Mouse (Mus musculus) liver (tissue): ENCODE measurements at regions not wholly inside any gene's neighbourhood (a gene's known extent, or its start where the extent isn't known, plus 50 kb on each side); places are given as distances from the start of the nearest gene placed in this dataset.
"Not testable (repeated sequence)": the region's sequence is repeated elsewhere in the genome, so short reads cannot be mapped to it uniquely, and the experiment has no call there.

Experiments used
- DNase-seq: peaks from one replicate; pipeline ENCODE4 v3.0.0-alpha.2; 2020; ENCODE audit warnings: mixed read lengths

DNA sequence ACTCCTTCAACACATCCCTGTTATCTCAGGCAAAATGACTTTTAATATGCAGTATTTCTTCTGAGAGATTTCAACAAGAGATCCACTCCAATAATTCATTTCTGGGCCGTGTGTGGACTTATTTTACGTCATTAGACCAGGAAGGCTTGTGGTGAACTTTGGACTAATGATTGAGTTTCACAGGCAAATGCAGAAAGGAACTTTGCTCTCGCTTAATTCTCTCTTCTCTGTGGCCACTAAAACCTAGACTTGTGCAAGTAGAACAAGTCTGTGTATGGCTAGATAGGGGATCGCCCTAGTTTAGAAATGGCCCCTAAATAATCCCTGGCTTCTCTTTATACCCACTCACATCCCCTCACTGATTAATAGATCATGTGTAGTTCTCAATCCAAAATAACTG is 50.6 kb upstream of the Ppp1r12a start:
- DNase-seq, result no peak

DNA sequence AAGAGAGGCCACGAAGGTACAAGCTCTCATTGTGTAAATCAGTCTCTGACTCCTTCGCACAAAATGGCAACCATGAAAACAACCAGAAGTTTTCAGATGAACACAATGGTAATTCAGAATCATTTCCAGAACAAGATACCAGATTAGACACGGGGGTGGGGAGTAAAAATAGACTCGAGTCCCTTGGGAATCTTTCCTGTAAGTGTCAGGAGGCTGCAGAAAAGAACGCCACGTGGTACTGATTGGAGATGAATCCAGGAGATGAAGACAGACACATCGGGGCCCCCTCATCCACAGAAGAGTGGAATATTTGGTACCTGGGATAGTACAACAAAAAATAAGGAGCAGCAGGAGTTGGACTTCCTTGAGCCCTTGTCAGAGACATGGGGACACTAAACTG is 51.1 kb upstream of the Ppp1r12a start:
- no peak for DNase-seq

DNA sequence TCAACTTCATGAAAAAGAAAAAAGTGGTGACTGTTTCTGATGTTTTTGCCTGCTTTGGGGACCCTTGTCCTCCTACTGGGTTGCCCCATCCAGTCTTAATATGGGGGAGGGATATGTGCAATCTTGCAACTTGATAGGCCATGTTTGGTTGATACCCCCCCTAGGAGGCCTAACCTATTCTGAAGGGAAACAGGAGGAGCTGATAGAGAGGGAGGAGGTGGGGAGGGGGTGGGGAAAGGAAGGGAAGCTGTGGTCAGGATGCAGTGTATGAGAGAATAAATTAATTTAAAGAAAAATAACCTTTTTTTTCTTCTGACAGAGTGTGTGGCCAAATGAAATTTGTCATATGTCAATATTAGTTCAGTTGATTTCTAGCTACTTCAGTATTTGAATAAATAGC is 51.8 kb upstream of the Ppp1r12a start:
- DNase-seq, result no peak

DNA sequence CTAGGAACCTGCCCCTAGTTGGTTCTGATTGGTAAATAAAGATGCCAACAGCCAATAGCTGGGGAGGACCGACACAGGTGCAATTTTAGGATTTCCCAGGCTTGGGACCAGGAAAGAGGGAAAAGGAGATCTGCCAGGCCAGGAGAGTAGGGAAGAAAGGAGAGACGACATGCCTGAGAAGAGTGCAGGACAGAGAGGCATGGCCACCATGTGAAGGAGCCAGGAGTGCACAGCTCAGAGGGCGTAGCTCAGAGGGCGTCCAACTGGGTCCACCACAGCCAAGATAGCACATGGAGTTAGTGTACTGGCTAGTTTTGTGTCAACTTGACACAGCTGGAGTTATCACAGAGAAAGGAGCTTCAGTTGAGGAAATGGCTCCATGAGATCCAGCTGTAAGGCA is 53.5 kb upstream of the Ppp1r12a start:
- not testable (repeated sequence) for DNase-seq

DNA sequence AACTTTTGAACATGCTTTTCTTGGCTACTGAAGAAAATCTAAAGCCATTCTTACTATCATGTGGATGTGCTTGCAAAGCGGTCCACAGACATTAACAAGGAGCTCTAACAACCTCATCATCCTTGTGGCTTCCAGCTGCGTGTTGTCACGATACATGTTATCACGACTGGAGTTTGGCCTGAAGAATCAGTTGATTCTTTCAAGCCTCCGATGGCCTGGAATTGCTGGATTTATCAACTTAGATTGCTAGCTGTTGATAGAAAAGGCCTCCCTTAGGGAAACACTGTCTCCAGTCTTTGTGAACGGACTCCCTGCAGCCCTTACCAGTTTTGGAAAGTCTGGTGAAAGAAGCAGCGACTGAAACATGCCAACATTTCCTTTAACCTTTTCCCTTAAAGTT is 60.5 kb upstream of the Ppp1r12a start:
- DNase-seq, result no peak

DNA sequence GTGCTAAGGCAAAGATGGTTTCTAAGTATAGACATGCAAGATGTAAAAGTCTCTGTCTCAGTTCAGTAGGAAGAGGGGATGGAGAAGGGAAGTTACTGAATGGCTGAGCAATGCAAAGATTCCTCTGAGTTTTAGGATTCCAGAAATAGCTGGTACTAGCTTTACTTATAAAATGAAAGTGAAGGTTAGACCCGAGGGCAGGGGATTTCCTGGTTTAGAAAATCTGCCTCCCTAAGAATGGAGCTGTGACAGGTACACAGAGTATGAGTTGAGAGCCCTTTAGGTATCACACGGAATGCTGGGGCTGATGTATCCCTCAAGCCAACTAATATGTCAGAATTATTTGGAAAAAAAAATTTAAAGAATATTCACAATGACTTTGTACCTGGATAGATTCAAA is 69.0 kb upstream of the Ppp1r12a start:
- no peak for DNase-seq

DNA sequence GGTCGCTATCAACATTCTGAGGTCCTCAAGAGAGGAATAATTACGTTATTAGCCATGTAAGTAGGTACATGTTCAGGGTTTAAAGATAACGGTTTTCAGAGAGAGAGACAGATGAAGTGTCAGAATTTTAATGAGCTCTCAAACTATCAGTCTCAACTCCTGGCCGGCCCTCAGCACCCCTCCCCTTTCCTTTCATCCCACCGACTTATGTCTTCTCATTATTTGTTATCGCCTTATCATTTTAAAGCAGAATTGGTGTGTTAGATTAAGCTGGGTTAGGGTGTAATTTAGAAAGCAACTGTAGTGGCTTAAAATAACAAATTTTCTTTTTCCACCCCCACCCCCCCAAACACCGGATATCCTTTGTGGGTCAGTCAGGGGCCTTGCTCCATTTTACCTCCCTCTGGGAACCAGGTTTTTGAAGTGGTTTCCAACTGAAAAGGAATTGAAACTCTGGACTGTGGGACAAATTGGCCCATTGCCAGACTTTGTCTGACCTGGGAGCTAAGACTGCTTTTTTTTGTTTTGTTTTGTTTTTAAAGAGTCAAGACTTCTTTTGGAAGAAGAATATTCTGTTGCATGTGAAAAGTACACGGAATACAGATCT is 72.5 kb upstream of the Ppp1r12a start:
- DNase-seq, result peak; percentile 13

DNA sequence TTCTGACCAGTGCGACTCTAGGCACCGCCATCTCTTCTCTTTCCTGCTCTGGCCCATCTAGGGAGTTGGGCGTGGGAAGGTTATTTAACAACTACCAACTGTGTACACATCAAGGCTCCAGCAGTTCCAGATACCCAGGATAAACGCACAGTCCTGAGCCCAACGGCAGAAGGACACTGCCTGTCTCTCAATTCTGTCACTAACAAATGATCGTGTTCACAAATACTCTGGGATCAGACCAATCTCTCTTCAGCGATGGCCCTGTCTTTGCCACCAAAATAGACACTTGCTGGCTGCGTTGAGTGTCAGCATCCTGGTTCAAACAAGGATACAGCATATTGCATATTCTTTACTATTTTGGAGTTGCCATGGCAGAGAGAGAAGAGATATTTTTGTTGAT is 73.1 kb upstream of the Ppp1r12a start:
- DNase-seq, result no peak

DNA sequence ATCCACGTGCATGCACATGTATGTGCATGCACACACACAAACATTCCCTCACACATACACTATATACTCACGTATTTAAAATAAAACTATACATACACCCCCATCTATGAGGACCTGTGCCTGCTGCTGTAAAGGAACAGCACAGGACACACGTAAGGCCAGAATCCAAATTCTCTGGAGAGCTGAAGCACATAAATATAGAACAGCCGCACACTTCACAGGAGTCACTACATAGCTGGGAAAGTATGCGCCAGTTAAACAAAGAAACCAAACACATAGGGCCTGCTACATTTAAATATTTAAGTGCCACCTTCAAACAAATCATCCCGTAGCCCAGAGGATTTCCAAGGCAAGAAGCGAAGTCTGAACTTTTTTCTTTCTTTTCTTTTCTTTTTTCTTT is 73.8 kb upstream of the Ppp1r12a start:
- no peak for DNase-seq

DNA sequence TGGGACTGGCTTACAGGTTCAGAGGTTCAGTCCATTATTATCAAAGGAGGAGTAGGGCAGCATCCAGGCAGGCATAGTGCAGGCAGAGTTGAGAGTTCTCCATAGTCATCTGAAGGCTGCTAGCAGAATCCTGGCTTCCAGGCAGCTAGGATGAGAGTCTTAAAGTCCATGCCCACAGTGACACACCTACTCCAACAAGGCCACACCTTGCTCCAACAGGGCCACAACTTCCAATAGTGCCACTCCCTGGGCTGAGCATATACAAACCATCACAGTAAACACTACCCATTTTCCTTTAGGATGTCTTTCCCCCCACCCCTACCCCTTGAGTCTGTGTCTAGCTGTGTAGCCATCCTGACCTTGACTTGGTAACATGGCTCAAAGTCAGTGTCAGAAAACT is 78.8 kb upstream of the Ppp1r12a start:
- DNase-seq, result no peak

DNA sequence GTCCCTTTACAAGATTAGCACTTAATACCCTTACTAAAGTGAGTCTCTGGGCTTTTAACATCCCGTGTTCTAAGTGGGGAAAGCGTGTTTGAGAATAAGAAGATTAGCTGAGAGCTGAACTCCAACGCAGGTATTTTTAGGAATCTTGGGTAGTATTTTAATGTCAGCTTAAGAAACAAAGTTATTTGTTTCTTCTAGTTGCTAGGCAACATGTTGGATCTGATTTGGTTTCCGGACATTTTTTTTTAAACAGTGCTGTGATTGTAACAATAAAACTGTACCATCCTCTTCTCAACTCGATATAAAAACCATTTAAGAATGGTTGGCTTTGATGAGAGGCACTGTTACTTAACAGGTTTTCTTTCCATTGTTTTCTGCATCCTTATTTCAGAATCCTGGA is 86.8 kb upstream of the Ppp1r12a start:
- no peak for DNase-seq

DNA sequence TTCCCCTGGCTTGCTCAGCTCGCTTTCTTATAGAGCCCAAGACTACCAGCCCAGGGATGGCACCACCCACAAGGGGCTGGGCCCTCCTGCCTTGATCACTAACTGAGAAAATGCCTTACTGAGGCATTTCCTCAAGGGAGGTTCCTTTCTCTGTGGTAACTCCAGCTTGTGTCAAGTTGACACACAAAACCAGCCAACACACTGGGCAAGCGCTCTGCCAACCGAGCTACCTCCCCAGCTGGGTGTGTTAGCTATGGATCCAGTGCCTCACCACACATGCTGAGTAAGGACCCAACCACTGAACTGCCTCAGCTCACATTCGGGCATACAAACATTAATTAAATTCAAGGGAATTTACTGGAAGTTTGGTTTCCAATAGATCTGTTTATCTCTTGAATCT is 88.2 kb upstream of the Ppp1r12a start:
- DNase-seq, result no peak

DNA sequence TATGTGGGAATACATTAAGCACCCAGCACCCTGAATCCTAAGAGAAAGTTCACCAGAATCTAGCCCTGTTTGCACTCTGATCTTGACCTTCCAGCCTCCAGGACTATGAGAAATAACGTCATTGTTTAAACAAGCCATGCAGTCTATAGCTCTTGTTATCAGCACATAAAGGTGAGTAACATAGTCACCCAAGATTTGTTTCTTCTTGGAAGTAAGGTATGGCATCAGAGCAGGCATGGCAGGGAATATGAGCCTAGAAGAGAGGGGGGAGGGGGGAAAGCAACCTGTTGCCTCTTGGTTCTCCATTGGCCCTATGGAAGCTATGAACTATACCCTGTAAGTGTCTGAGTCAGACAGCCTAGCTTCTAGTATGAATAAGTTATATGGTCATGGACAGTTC is 89.8 kb upstream of the Ppp1r12a start:
- no peak for DNase-seq

DNA sequence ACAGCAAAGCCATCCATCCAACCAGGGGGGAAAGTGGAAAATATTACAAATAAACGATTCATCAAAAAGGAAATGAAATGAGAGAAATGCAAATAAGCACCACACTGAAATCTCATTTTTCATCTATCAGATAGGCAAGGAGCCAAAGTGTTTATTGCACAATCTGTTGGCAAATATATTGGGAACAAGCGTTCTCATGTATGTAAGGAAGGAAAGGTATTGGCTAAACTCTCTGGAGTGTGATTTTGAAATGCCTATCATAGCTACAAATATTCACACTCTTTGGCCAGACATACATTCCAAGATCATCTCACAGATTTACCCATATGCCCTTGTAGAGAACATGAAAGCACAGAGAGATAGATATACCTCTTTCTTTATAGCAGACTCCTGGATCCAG is 90.6 kb upstream of the Ppp1r12a start:
- no peak for DNase-seq

DNA sequence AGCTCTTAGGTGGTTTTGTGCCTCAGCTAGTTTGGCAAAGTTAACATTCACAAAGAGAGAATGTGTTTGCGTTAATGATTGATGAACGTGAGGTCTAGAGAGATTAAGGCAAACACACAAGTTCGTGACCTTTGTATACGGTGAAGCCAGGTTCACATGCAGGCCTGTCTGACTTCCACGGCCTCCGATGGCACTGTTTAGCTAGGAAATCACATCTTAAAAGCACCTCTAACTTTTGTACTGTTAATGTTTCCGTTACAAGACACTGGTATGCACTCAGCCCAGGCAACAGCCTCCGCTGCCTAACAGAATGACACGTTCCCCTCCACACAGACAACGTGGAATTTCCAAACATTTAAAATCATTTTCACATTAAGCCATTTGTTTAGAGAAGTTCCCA is 94.3 kb upstream of the Ppp1r12a start:
- DNase-seq, result peak; percentile 15

DNA sequence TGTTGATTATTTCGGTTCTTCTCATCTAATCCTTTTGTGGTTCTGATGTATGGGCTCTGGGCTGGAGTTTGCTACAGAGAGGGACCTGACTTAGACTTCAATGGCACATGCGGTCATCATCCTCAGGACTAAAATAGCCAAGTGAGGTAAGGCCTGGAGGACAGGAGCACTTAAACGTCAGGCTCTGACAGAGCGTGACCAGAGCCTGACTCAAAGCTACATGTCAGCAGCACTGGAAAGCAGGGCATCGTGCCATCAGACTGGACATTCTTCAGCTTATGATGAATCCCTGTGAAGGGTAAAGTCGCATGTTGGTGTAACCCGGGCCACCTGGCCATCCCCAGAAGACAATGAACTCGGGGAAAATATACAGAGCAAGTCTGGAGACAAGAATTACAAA is 95.8 kb upstream of the Ppp1r12a start:
- DNase-seq, result no peak

DNA sequence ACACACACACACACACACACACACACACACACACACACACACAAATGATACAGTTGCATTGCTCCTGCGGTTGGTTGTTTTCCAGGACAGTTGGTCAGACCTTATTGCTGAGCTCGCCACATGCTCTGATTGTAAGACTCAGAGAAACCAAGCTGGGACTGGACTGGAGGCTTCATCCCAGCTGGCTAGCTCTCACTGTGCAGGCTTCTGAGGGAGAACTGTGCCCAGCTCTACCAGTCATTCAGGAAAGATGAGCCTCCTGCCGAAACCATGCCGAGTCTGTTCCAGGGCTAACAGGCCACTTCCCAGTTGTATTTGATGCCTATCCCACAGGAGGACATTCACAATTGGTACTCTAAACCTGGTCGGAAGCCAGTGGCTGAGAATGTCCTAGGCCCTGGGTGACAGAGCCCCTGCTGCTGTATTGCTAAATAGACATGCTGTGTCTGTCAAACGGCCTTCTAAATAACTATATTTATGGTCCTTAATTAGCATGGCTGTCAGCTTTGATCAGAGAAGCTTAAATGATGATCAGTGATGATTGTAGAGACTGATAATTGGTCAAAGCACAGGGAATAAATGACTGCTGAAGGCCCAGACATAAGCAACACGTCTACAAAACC is 100.1 kb upstream of the Ppp1r12a start:
- no peak for DNase-seq

DNA sequence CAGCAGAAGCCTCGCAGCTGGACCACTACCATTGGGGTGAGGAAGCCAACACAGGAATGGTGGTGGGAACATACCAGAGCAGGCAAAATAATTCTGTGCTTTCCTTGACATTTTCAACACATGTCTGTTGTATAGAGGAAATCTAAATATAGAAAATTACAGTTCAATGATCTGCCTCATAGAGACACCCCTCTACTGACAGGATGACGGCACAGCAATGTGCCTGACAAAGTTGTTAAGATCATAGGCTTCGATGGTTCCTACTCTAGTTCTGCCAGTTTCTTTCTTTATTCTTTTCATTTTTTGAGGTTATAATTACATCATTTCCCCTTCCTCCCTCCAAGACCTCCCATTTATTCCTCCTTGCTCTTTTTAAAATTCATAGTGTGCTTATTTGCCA is 101.4 kb upstream of the Ppp1r12a start:
- no peak for DNase-seq

DNA sequence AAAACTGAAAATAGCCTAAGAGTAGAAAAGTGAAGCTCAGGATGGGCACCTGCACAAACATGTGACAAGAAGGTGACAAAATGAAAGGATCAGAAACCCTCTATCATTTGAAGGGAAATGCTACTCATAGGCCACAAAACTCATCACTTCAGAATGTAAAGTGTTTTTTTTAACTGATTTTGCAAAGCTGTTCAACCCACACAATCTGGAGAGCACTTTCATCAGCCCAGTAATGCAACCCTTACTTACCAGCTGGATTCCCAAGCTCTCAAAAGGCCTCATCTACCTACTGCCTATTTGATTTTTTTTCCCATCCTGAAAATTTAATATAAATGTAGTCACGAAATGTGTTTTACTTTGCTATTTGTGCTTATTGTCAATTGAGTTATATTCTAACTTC is 110.4 kb upstream of the Ppp1r12a start:
- DNase-seq, result no peak

DNA sequence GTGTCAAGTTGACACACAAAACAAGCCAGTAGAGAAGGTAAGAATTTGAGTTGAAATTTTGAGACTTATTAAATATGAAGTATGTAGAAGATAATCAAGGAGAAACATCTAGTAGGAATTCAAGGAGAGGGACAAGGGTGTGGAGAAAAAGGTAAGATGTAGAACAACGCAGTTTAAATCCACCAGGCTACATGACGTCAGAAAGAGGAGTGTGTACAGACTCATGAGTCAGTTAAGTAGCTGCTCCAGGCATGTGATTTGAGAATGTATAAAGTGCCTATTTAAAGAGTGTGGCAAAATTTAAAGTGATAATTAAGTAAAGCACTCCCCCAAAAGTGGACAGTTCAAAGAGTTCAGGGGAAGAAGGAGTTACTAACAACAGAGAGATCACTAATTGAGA is 113.6 kb upstream of the Ppp1r12a start:
- no peak for DNase-seq

DNA sequence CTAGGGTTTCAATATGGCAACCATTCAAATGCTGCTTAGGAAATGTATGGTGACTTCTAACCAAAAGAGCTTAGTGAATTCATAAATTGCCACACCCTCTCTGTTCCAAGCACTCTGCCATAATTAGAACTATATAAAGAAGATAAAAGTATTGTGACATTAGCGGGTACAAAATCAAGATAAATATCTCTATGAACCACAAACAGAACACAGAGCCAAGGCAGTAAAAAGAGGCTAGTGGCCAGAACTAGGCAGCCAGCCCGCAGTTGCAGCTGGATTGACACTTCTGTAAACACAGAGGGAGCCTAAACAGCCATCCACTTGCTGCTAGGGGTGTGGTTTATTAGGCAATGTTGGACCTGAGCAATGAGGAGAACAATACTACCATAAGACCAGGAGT is 118.5 kb upstream of the Ppp1r12a start:
- no peak for DNase-seq

DNA sequence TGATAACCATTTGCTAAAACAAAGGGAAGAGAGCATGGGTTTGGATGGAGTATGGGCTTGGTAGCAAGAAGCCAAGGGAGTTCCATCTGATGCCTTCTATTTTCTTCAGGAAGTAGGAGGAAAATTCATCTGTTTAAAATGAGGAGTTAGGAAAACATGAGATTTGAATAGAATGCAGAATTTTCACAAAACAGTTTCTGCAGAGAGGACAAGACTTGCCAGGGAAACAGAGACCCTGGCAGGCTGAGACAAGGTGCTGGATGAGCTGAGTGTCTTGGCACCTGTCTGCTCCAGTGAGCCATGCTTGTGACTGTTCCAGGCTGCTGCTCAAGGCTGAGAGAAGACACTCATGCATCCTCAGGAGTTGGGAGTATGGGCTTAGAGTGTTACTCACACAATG is 122.0 kb upstream of the Ppp1r12a start:
- DNase-seq, result no peak

DNA sequence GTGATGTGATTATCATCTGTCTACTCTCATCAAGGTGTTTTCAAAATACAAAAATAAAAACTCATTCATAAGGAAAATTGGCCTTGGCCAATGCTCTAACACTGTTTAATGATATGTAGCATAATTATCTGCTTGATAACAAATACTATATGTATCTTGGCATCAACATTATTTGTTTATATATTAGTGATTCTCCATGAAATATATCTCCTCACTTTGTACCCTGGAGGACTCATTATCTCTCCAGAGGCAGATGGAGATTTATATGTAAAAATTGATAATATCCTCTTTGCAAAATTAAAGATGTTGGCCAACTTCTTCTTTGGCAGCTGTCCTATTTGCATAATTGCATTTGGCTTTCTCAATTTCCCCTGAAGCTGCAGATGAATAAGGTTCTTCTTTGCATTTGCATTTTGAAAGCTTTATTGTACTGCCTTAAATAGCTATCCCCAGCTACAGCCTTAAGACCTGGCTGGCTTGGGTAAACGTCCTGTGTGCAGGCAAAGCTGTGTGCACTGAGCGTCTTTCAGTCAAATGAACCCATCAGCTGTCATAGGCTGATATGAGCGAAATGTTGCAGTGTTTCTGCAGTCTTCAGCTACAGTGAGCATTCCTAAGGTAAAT is 124.7 kb upstream of the Otogl start:
- DNase-seq, result no peak

DNA sequence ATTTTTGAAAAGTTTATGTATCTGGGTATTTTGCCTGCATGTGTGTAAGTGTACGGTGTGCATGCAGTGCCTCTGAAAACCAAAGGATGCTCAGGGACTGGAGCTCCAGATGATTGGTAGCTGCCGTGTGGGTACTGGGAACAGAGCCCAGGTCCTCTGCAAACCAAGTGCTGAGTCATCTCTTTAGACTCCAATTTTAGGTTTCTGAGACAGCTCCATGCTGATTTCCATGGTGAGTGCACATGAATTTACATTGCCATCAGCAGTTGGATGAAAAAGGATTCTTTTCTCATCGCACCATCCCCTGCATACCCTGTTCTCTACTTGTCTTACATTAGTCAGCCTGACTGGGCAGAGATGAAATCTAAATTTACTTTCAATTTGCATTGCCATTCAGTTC is 122.1 kb upstream of the Otogl start:
- no peak for DNase-seq

DNA sequence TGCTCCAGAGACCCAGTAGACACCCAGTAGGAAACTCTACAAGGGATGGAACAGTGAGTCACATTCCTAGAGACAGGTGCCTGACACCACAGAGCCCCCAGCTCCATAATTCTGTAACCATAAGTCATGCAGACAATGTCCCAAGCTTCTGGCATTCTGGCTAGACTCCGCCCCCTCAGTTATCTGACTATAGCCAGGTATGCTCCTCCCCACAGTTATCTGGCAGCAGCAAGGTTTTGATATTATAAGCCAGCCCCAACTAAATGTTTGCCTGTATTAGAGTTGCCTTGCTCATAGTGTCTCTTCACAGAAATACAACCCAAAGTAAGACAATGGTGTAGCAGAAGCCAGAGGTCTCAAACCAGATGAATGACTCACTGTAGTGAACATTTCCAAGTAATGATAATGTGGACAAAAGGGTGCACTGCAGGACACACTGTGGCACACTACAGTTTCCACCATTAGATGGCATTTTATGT is 121.4 kb upstream of the Otogl start:
- peak; percentile 67 for DNase-seq
